In genomic region chr12:111485046-111485651, GRCm38 (mm10) we compare ENCODE assay signal across 8 mouse cellular contexts. TPM values are rescaled to one million over a fixed set of nuclear protein-coding genes. Genes with fewer than 3 reads are reported as not detected.
DNase-seq lines count a peak whose midpoint lies in the region; ATAC-seq and TF ChIP-seq lines count a peak whose summit lies in the region.

No protein-coding gene starts in this region.

- 3% methylated on average over 63 of the region's 63 CpGs for WGBS in lung, postnatal 0 days
- under 1% methylated on average over 63 of the region's 63 CpGs for WGBS in forebrain, embryonic 15.5 days
- WGBS in limb, embryonic 15.5 days, result 1% methylated on average over 63 of the region's 63 CpGs
- under 1% methylated on average over 63 of the region's 63 CpGs for WGBS in stomach, embryonic 14.5 days

- H3K9me3 ChIP-seq in lung, postnatal 0 days (ENCODE audit: low read length), result no peaks in the 10 kb centered on the region
- no peaks in the 10 kb centered on the region for H3K9me3 ChIP-seq in forebrain, embryonic 15.5 days
- no peaks in the 10 kb centered on the region for H3K9me3 ChIP-seq in limb, embryonic 15.5 days
- no peaks in the 10 kb centered on the region for H3K9me3 ChIP-seq in stomach, embryonic 14.5 days (ENCODE audit: control insufficient read depth, low read depth, low read length)

- peak overlapping the region; percentile 74 for H3K4me2 ChIP-seq in lung, postnatal 0 days (replicated peaks; ENCODE audit: low read depth, low read length)
- H3K4me2 ChIP-seq in forebrain, embryonic 15.5 days (replicated peaks), result peak overlapping the region; percentile 52
- peak overlapping the region; percentile 91 for H3K4me2 ChIP-seq in limb, embryonic 15.5 days
- H3K4me2 ChIP-seq in stomach, embryonic 14.5 days (replicated peaks; ENCODE audit: low read depth, low read length), result peak overlapping the region; percentile 82

- H3K4me3 ChIP-seq in lung, postnatal 0 days (ENCODE audit: low read depth, low read length), result peak overlapping the region; percentile 46
- peak overlapping the region; percentile 39 for H3K4me3 ChIP-seq in forebrain, embryonic 15.5 days
- peak overlapping the region; percentile 46 for H3K4me3 ChIP-seq in limb, embryonic 15.5 days
- peak overlapping the region; percentile 52 for H3K4me3 ChIP-seq in stomach, embryonic 14.5 days (ENCODE audit: low read depth, low read length)

- no peaks in the 10 kb centered on the region for H3K36me3 ChIP-seq in lung, postnatal 0 days (ENCODE audit: insufficient read depth, low read length)
- H3K36me3 ChIP-seq in forebrain, embryonic 15.5 days, result no peaks in the 10 kb centered on the region
- H3K36me3 ChIP-seq in limb, embryonic 15.5 days, result no peaks in the 10 kb centered on the region
- H3K36me3 ChIP-seq in stomach, embryonic 14.5 days (ENCODE audit: control insufficient read depth, insufficient read depth, low read length), result no peaks in the 10 kb centered on the region

- DNase-seq in lung, postnatal 0 days (ENCODE audit: low spot score), result no peak
- DNase-seq in lung, adult 18-20 months, result no peak
- DNase-seq in adrenal gland, postnatal 14 days, result no peak
- no peak for DNase-seq in right cerebral cortex, adult 18-20 months

- TF ChIP-seq CTCF in lung, postnatal 0 days (IDR thresholded peaks at IDR 0.05), result no peak

- H3K4me1 ChIP-seq in lung, postnatal 0 days (ENCODE audit: insufficient read depth, low read depth, low read length), result no peaks in the 10 kb centered on the region
- H3K4me1 ChIP-seq in forebrain, embryonic 15.5 days, result peaks cover 18% of the 10 kb centered on the region
- peaks cover 19% of the 10 kb centered on the region for H3K4me1 ChIP-seq in limb, embryonic 15.5 days
- H3K4me1 ChIP-seq in stomach, embryonic 14.5 days (ENCODE audit: control insufficient read depth, insufficient read depth, low read length), result peaks cover 22% of the 10 kb centered on the region

- H3K27me3 ChIP-seq in lung, postnatal 0 days (replicated peaks; ENCODE audit: insufficient read depth, low read length), result peaks cover 20% of the 10 kb centered on the region
- H3K27me3 ChIP-seq in forebrain, embryonic 15.5 days, result peaks cover 64% of the 10 kb centered on the region
- H3K27me3 ChIP-seq in limb, embryonic 15.5 days, result peaks cover 62% of the 10 kb centered on the region
- 0 out of 2 replicates have a peak, but pooled peaks cover 6% of the 10 kb centered on the region for H3K27me3 ChIP-seq in stomach, embryonic 14.5 days (ENCODE audit: control insufficient read depth, insufficient read depth, low read length)

- H3K27ac ChIP-seq in lung, postnatal 0 days (ENCODE audit: low read length), result no peak overlapping the region
- H3K27ac ChIP-seq in forebrain, embryonic 15.5 days (replicated peaks), result no peak overlapping the region
- H3K27ac ChIP-seq in limb, embryonic 15.5 days, result no peak overlapping the region
- H3K27ac ChIP-seq in stomach, embryonic 14.5 days (ENCODE audit: low read length), result peak overlapping the region; percentile 85

- no peak for ATAC-seq in lung, postnatal 0 days
- no peak for ATAC-seq in forebrain, embryonic 15.5 days (replicated peaks)
- ATAC-seq in limb, embryonic 15.5 days (ENCODE audit: insufficient number of reproducible peaks, low FRiP score, low TSS enrichment, low read depth), result no peak
- ATAC-seq in stomach, embryonic 14.5 days (ENCODE audit: insufficient number of reproducible peaks, insufficient read depth, low FRiP score, low read depth), result no peak
- no peak for ATAC-seq in megakaryocyte-erythroid progenitor cell, adult 5-6 weeks (replicated peaks; ENCODE audit: low FRiP score, low TSS enrichment, poor library complexity, severe bottlenecking)

- TF ChIP-seq EP300 in lung, postnatal 0 days (IDR thresholded peaks at IDR 0.05), result no peak

- H3K9ac ChIP-seq in lung, postnatal 0 days (replicated peaks; ENCODE audit: low read depth), result no peak overlapping the region
- H3K9ac ChIP-seq in forebrain, embryonic 15.5 days (replicated peaks), result peak overlapping the region; percentile 4; the same call in 1 of the 2 replicates
- H3K9ac ChIP-seq in limb, embryonic 15.5 days, result peak overlapping the region; percentile 31; the same call in 1 of the 2 replicates
- peak overlapping the region; percentile 45 for H3K9ac ChIP-seq in stomach, embryonic 14.5 days (replicated peaks; ENCODE audit: low read depth, low read length)

RNA-seq across cellular contexts. Expression of gene Gm266, which starts 0.5 kb away (rescaled TPM):
- 1.9 and 2.7 TPM in 2 replicates for polyA plus RNA-seq in lung, postnatal 0 days (2015; fragmentation: Nextera tagmentation; extraction: Ambion mirVana)
- 0.55 and 0.79 TPM in 2 replicates for polyA plus RNA-seq in forebrain, embryonic 15.5 days (2015; fragmentation: Nextera tagmentation; extraction: Ambion mirVana)
- polyA plus RNA-seq in limb, embryonic 15.5 days (2015; fragmentation: Nextera tagmentation; extraction: Ambion mirVana), result 13.1 and 16.1 TPM in 2 replicates
- 38.4 and 42.6 TPM in 2 replicates for polyA plus RNA-seq in stomach, embryonic 14.5 days (2014; fragmentation: Nextera tagmentation; extraction: Ambion mirVana)
- 0.60 TPM in 1 of 2 replicates, not detected in the other for total RNA-seq in adrenal gland, postnatal 14 days (2021)
- total RNA-seq in megakaryocyte-erythroid progenitor cell, adult 5-6 weeks (2014; fragmentation: Nextera tagmentation), result not detected in 2 replicates
- not detected in 2 replicates for total RNA-seq in megakaryocyte-erythroid progenitor cell, adult 5-6 weeks (2017)

RNA-seq across cellular contexts. Expression of gene Tnfaip2, which starts 42.9 kb away (rescaled TPM):
- 17.0 and 26.3 TPM in 2 replicates for polyA plus RNA-seq in lung, postnatal 0 days (2015; fragmentation: Nextera tagmentation; extraction: Ambion mirVana)
- polyA plus RNA-seq in forebrain, embryonic 15.5 days (2015; fragmentation: Nextera tagmentation; extraction: Ambion mirVana), result 0.51 and 1.1 TPM in 2 replicates
- polyA plus RNA-seq in limb, embryonic 15.5 days (2015; fragmentation: Nextera tagmentation; extraction: Ambion mirVana), result 8.3 and 8.4 TPM in 2 replicates
- polyA plus RNA-seq in stomach, embryonic 14.5 days (2014; fragmentation: Nextera tagmentation; extraction: Ambion mirVana), result 3.5 and 5.0 TPM in 2 replicates
- 14.0 and 14.4 TPM in 2 replicates for total RNA-seq in adrenal gland, postnatal 14 days (2021)
- total RNA-seq in megakaryocyte-erythroid progenitor cell, adult 5-6 weeks (2014; fragmentation: Nextera tagmentation), result 163 and 178 TPM in 2 replicates
- total RNA-seq in megakaryocyte-erythroid progenitor cell, adult 5-6 weeks (2017), result 102 and 149 TPM in 2 replicates

RNA-seq across cellular contexts. Expression of gene Eif5, which starts 52.7 kb away (rescaled TPM):
- polyA plus RNA-seq in lung, postnatal 0 days (2015; fragmentation: Nextera tagmentation; extraction: Ambion mirVana), result 412 and 458 TPM in 2 replicates
- 620 and 638 TPM in 2 replicates for polyA plus RNA-seq in forebrain, embryonic 15.5 days (2015; fragmentation: Nextera tagmentation; extraction: Ambion mirVana)
- 473 and 511 TPM in 2 replicates for polyA plus RNA-seq in limb, embryonic 15.5 days (2015; fragmentation: Nextera tagmentation; extraction: Ambion mirVana)
- polyA plus RNA-seq in stomach, embryonic 14.5 days (2014; fragmentation: Nextera tagmentation; extraction: Ambion mirVana), result 448 and 475 TPM in 2 replicates
- 334 and 370 TPM in 2 replicates for total RNA-seq in adrenal gland, postnatal 14 days (2021)
- 212 and 247 TPM in 2 replicates for total RNA-seq in megakaryocyte-erythroid progenitor cell, adult 5-6 weeks (2014; fragmentation: Nextera tagmentation)
- total RNA-seq in megakaryocyte-erythroid progenitor cell, adult 5-6 weeks (2017), result 262 and 337 TPM in 2 replicates
